Mouse (Mus musculus) CH12.LX (cell line): Measurements from ENCODE around the gene Zfp618. TPM values are rescaled to one million over a fixed set of nuclear protein-coding genes. Genes with fewer than 3 reads are reported as not detected.

Experiments
- DNase-seq: peaks from one replicate; pipeline ENCODE4 v3.0.0-alpha.2; 2013; ENCODE audit errors: extremely low read depth
- H3K27ac ChIP-seq: 2 replicates; pipeline ENCODE4 v1.5.1; 2012; ENCODE audit warnings: low read depth, mild to moderate bottlenecking, control low read depth, moderate library complexity; ENCODE audit not compliant: insufficient read depth
- H3K27me3 ChIP-seq: replicated peaks from 2 replicates; pipeline ENCODE3; 2012; ENCODE audit warnings: inconsistent platforms
- H3K36me3 ChIP-seq, 2 experiments: replicated peaks in 1 of 2; 2 replicates each; pipeline versions ENCODE3 to v1.6.1; 2012; ENCODE audit warnings: inconsistent platforms in 1 of 2, low read length in 1 of 2, mild to moderate bottlenecking in 1 of 2, mixed read lengths in 1 of 2, moderate library complexity in 1 of 2; ENCODE audit not compliant: control insufficient read depth in 1 of 2, insufficient read depth in 1 of 2
- H3K4me1 ChIP-seq, 2 experiments: 2 replicates each; pipeline ENCODE4 v1.6.1; 2012; ENCODE audit warnings: inconsistent platforms in 1 of 2, moderate library complexity in 1 of 2; ENCODE audit not compliant: insufficient read depth in 2 of 2, control insufficient read depth in 1 of 2
- H3K4me2 ChIP-seq: 2 replicates; pipeline ENCODE4 v1.6.1; 2012; ENCODE audit warnings: low read depth, mild to moderate bottlenecking, control low read depth; ENCODE audit not compliant: poor library complexity, insufficient read depth, severe bottlenecking
- H3K4me3 ChIP-seq, 3 experiments: fragments of 150-350 bp in 1 of 3; sonication (generic) in 1 of 3; replicated peaks in 1 of 3; 2 replicates each; pipeline versions ENCODE3 to v1.5.1; 2011 to 2012; ENCODE audit warnings: low read depth in 2 of 3, low read length in 2 of 3, mild to moderate bottlenecking in 2 of 3, moderate library complexity in 2 of 3, control low read depth in 1 of 3, improper control_type of control experiment in 1 of 3, inconsistent platforms in 1 of 3, mixed read lengths in 1 of 3; ENCODE audit not compliant: poor library complexity in 1 of 3
- H3K79me2 ChIP-seq: replicated peaks from 2 replicates; pipeline ENCODE4 v1.6.1; 2012; ENCODE audit warnings: mild to moderate bottlenecking, moderate library complexity; ENCODE audit not compliant: control insufficient read depth, poor library complexity, insufficient read depth, severe bottlenecking; ENCODE audit errors: extremely low read depth
- H3K9ac ChIP-seq: 2 replicates; pipeline ENCODE4 v1.6.1; 2012; ENCODE audit warnings: low read depth, mild to moderate bottlenecking, control low read depth, moderate library complexity; ENCODE audit not compliant: insufficient read depth
- H3K9me3 ChIP-seq: replicated peaks from 2 replicates; pipeline ENCODE3; 2012; ENCODE audit warnings: low read length, inconsistent platforms, mixed read lengths
- CHD2 ChIP-seq: IDR thresholded peaks from 2 replicates; pipeline ENCODE4 v1.6.1; 2011; ENCODE audit warnings: low read length, improper control_type of control experiment
- ELF1 ChIP-seq: IDR thresholded peaks from 2 replicates; pipeline ENCODE4 v1.6.1; 2014; ENCODE audit warnings: low read depth, mild to moderate bottlenecking, inconsistent platforms, low read length, improper control_type of control experiment
- GABPA ChIP-seq: IDR thresholded peaks from 2 replicates; pipeline ENCODE4 v1.6.1; 2012; ENCODE audit warnings: low read depth, low read length, improper control_type of control experiment, inconsistent platforms; ENCODE audit not compliant: insufficient replicate concordance
- JUN ChIP-seq: IDR thresholded peaks from 2 replicates; pipeline ENCODE4 v1.6.1; 2011; ENCODE audit warnings: low read depth, mild to moderate bottlenecking, low read length, improper control_type of control experiment, moderate library complexity; ENCODE audit not compliant: insufficient read depth
- MAFK ChIP-seq: IDR thresholded peaks from 2 replicates; pipeline ENCODE4 v1.6.1; 2011; ENCODE audit warnings: low read length, improper control_type of control experiment; ENCODE audit not compliant: insufficient replicate concordance
- MAX ChIP-seq: IDR thresholded peaks from 2 replicates; pipeline ENCODE4 v1.6.1; 2011; ENCODE audit warnings: low read length, improper control_type of control experiment
- MYC ChIP-seq: IDR thresholded peaks from 2 replicates; pipeline ENCODE4 v1.6.1; 2011; ENCODE audit warnings: low read depth, mild to moderate bottlenecking, improper control_type of control experiment, low read length
- NRF1 ChIP-seq: IDR thresholded peaks from 2 replicates; pipeline ENCODE4 v1.6.1; 2014; ENCODE audit warnings: low read depth, mild to moderate bottlenecking, inconsistent platforms, low read length, improper control_type of control experiment, moderate library complexity
- RCOR1 ChIP-seq: conservative IDR thresholded peaks from 2 replicates; pipeline ENCODE4 v1.6.1; 2012; ENCODE audit warnings: low read depth, mild to moderate bottlenecking, inconsistent platforms, low read length, improper control_type of control experiment
- SIN3A ChIP-seq: IDR thresholded peaks from 2 replicates; pipeline ENCODE4 v1.6.1; 2012; ENCODE audit warnings: low read length, improper control_type of control experiment, inconsistent platforms
- SMC3 ChIP-seq: IDR thresholded peaks from 2 replicates; pipeline ENCODE4 v1.6.1; 2011; ENCODE audit warnings: low read depth, low read length, improper control_type of control experiment
- TBP ChIP-seq: conservative IDR thresholded peaks from 2 replicates; pipeline ENCODE4 v1.6.1; 2011; ENCODE audit warnings: low read depth, low read length, improper control_type of control experiment
- USF1 ChIP-seq: IDR thresholded peaks from 2 replicates; pipeline ENCODE4 v1.6.1; 2014; ENCODE audit warnings: low read depth, mild to moderate bottlenecking, inconsistent platforms, low read length, improper control_type of control experiment
- ZNF384 ChIP-seq: IDR thresholded peaks from 2 replicates; pipeline ENCODE4 v1.6.1; 2012; ENCODE audit warnings: low read depth, low read length, improper control_type of control experiment, inconsistent platforms
- dilution Hi-C: fragments of 300-500 bp; cut with MboI; formaldehyde crosslinking; loops from 2 replicates; pipeline ENCODE4 v1.14.3; 2020; ENCODE audit warnings: low sequenced_read_pairs; ENCODE audit not compliant: extremely low pct_unique_long_range_greater_than_20kb, extremely low pct_ligation_motif_present
- in situ Hi-C: fragments of 300-500 bp; cut with MboI; formaldehyde crosslinking; loops from 3 replicates; pipeline ENCODE4 v1.14.3; 2019; ENCODE audit warnings: low sequenced_read_pairs, low pct_ligation_motif_present, low pct_unique_long_range_greater_than_20kb, mixed read lengths
- polyA plus RNA-seq: library from polyadenylated mRNA; unstranded; fragments of >175 nt; gene quantifications from 2 replicates; pipeline ENCODE4 v1.2.1, GENCODE M21; 2012; ENCODE audit warnings: low read depth; ENCODE audit not compliant: insufficient read length
- total RNA-seq, 2 experiments: library from RNA; depleted of rRNA; stranded (reverse); fragments of 300-350 nt in 1 of 2; fragments of >200 nt in 1 of 2; gene quantifications; 2 replicates each; pipeline ENCODE4 v1.2.3; 2012 to 2014

The Zfp618 gene
- total and polyA plus RNA-seq, 3 experiments, result not detected

GRCm38 (mm10) chr4:63084473-63084889 is 119.1 kb downstream of the Zfp618 start:
- H3K4me2 ChIP-seq, result no peak overlapping the region
- no peaks in the 10 kb centered on the region for H3K79me2 ChIP-seq
- TF ChIP-seq NRF1, result no peak
- TF ChIP-seq JUN, result no peak
- no peak for TF ChIP-seq MAFK
- no peaks in the 10 kb centered on the region for H3K36me3 ChIP-seq
- H3K27me3 ChIP-seq, result peaks cover 69% of the 10 kb centered on the region
- DNase-seq, result no peak
- H3K9me3 ChIP-seq, result no peaks in the 10 kb centered on the region
- dilution Hi-C loops, result no loop called here
- H3K4me3 ChIP-seq, result no peak overlapping the region
- peaks cover 6 to 10% of the 10 kb centered on the region in 2 experiments; a peak in 3 of 4 replicates for H3K4me1 ChIP-seq
- H3K27ac ChIP-seq, result no peak overlapping the region
- in situ Hi-C loops, result no loop called here
- H3K9ac ChIP-seq, result no peak overlapping the region

GRCm38 (mm10) chr4:63089484-63089883 is 124.1 kb downstream of the Zfp618 start:
- dilution Hi-C loops, result no loop called here
- DNase-seq, result peak; percentile 37
- no peaks in the 10 kb centered on the region for H3K36me3 ChIP-seq
- peaks cover 41% of the 10 kb centered on the region for H3K27me3 ChIP-seq
- in situ Hi-C loops, result no loop called here
- H3K4me3 ChIP-seq, result no peak overlapping the region
- no peak overlapping the region for H3K9ac ChIP-seq
- TF ChIP-seq RCOR1, result no peak
- no peak for TF ChIP-seq GABPA
- TF ChIP-seq TBP, result no peak
- TF ChIP-seq ZNF384, result no peak
- TF ChIP-seq MAX, result 0 out of 2 replicates have a peak, but pooled peaks have one; percentile 54
- peak; percentile 72; the same call in 1 of the 2 replicates for TF ChIP-seq CHD2
- no peak for TF ChIP-seq USF1
- peak; percentile 79 for TF ChIP-seq MYC
- TF ChIP-seq NRF1, result no peak
- no peak for TF ChIP-seq SIN3A
- no peak overlapping the region for H3K27ac ChIP-seq
- H3K4me1 ChIP-seq, result peaks cover 6 to 14% of the 10 kb centered on the region in 2 experiments; a peak in 3 of 4 replicates
- H3K79me2 ChIP-seq, result no peaks in the 10 kb centered on the region
- H3K4me2 ChIP-seq, result no peak overlapping the region
- H3K9me3 ChIP-seq, result no peaks in the 10 kb centered on the region

- in situ Hi-C loops (no loop called here), dilution Hi-C loops (no loop called here)
- H3K36me3 ChIP-seq, result no peaks in the 10 kb centered on the region
- no peak for DNase-seq
- no peaks in the 10 kb centered on the region for H3K9me3 ChIP-seq
- no peak overlapping the region for H3K4me2 ChIP-seq
- no peak overlapping the region for H3K4me3 ChIP-seq
- no peak overlapping the region for H3K9ac ChIP-seq
- peaks cover 48% of the 10 kb centered on the region for H3K27me3 ChIP-seq
- H3K27ac ChIP-seq, result no peak overlapping the region
- peaks cover 6 to 14% of the 10 kb centered on the region in 2 experiments; a peak in 3 of 4 replicates for H3K4me1 ChIP-seq
- TF ChIP-seq ELF1, result no peak
- no peak for TF ChIP-seq SMC3
- H3K79me2 ChIP-seq, result no peaks in the 10 kb centered on the region
These were observed 125.8 kb downstream of the Zfp618 start for GRCm38 (mm10) chr4:63091151-63091550.
